Mouse (Mus musculus): Measurements from ENCODE around the gene Ntrk2. TPM values are rescaled to one million over a fixed set of nuclear protein-coding genes. Genes with fewer than 3 reads are reported as not detected.
A peak's percentile ranks its signal among the peaks of the same experiment; 100 is the strongest.

Gene Ntrk2
- polyA plus RNA-seq, 1 experiment from 2014 or later: 1.0 TPM

DNA sequence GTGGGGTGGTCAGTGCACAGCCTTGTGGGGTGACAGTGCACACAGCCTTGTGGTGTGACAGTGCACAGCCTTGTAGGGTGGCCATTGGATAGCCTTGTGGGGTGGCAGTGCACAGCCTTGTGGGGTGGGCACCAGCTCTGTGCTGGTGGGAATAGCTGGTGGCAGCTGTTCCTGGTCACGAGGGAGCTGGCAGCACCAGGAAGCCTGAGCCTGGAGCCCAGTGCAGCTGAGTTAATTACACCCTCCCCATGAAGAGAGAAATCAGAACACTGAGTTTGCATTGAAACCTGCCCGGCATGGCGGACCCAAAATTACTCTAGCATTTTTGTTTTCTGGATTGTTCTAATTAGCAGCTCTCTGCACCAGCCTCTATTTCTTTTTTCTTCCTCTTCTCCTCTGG, 259.3 kb downstream of the Ntrk2 start:
- DNase-seq (ENCODE audit: low spot score) (no peak), ATAC-seq (replicated peaks; ENCODE audit: low FRiP score, low TSS enrichment, low read depth) (no peak)
- no peak overlapping the region for H3K4me3 ChIP-seq (ENCODE audit: low read depth, low read length)
- H3K9ac ChIP-seq (ENCODE audit: low read length): no peak overlapping the region
- no peaks in the 10 kb centered on the region for H3K27me3 ChIP-seq (replicated peaks; ENCODE audit: control insufficient read depth, insufficient read depth, low read length)
- 86% methylated on average over 3 of the region's 3 CpGs for WGBS
- H3K36me3 ChIP-seq (ENCODE audit: control insufficient read depth, insufficient read depth, low read length): no peaks in the 10 kb centered on the region
- H3K9me3 ChIP-seq (ENCODE audit: control insufficient read depth, low read length): no peaks in the 10 kb centered on the region
- no peaks in the 10 kb centered on the region for H3K4me1 ChIP-seq (replicated peaks; ENCODE audit: control insufficient read depth, insufficient read depth, low read length)
- no peak overlapping the region for H3K4me2 ChIP-seq (ENCODE audit: low read length)
- no peak overlapping the region for H3K27ac ChIP-seq (ENCODE audit: low read depth)

DNA sequence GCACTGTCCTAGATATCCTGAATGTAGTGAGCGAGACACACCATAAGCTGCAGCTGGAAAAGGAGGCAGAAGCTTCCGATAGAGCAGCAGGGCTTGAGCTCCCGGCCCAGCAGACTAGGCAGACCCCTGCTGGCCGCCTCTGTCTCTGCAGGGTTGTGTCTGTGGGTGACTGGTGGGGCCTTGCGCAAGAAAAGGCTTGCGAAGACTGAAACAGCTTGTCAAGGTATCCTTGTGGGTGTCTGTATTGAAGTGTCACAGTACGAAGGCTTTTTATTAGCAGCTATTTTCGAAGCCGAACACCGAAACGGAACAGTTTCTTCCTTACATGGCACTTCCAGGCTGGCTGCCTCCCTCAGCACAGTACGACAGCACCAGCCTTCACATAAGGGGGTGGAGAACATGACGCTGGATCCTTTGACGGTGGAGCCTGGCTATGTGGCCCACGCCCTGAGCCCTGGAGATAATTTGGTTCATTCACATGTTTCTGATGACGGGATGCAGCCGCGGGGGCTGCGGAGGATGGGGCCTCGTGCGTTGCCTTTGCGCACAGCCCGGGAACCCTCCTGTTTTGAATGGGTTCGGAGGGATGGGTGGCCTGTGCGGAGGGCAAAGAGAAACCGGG, 267.4 kb downstream of the Ntrk2 start:
- WGBS: 27% methylated on average over 26 of the region's 26 CpGs
- Histone ChIP-seq H3K4me1 (replicated peaks; ENCODE audit: control insufficient read depth, insufficient read depth, low read length) (no peaks in the 10 kb centered on the region), H3K9ac (ENCODE audit: low read length) (no peak overlapping the region), H3K27me3 (replicated peaks; ENCODE audit: control insufficient read depth, insufficient read depth, low read length) (0 out of 2 replicates have a peak, but pooled peaks cover 7% of the 10 kb centered on the region), H3K4me2 (ENCODE audit: low read length) (peak overlapping the region; percentile 32; the same call in 1 of the 2 replicates), H3K36me3 (ENCODE audit: control insufficient read depth, insufficient read depth, low read length) (no peaks in the 10 kb centered on the region), H3K27ac (ENCODE audit: low read depth) (no peak overlapping the region), H3K9me3 (ENCODE audit: control insufficient read depth, low read length) (no peaks in the 10 kb centered on the region), H3K4me3 (ENCODE audit: low read depth, low read length) (peak overlapping the region; percentile 6; the same call in 1 of the 2 replicates)
- ATAC-seq (replicated peaks; ENCODE audit: low FRiP score, low TSS enrichment, low read depth) (peak; percentile 47; the same call in 1 of the 2 replicates), DNase-seq (ENCODE audit: low spot score) (peak; percentile 85)

DNA sequence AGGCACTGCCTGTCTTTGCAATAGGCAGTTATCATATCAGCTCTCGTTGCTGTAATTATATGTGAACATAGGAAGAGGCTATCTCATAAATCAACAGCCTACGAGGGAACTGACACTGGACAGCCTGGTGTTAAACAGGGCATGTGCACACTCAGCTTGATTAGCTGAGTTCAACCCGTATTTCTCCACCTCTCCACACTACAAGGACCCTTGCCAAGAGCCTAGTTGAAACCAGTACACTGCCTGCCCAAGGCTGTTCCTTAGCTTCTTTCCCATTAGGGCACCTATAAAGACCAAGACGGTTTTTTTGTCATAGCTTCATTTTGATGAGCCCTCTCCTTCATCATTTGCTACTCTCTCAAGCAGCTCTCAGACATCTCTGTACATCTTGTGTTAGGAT, 270.1 kb downstream of the Ntrk2 start:
- Histone ChIP-seq H3K4me2 (ENCODE audit: low read length) (no peak overlapping the region), H3K27me3 (replicated peaks; ENCODE audit: control insufficient read depth, insufficient read depth, low read length) (0 out of 2 replicates have a peak, but pooled peaks cover 7% of the 10 kb centered on the region), H3K4me3 (ENCODE audit: low read depth, low read length) (no peak overlapping the region), H3K9me3 (ENCODE audit: control insufficient read depth, low read length) (no peaks in the 10 kb centered on the region), H3K4me1 (replicated peaks; ENCODE audit: control insufficient read depth, insufficient read depth, low read length) (no peaks in the 10 kb centered on the region), H3K27ac (ENCODE audit: low read depth) (no peak overlapping the region), H3K36me3 (ENCODE audit: control insufficient read depth, insufficient read depth, low read length) (no peaks in the 10 kb centered on the region), H3K9ac (ENCODE audit: low read length) (no peak overlapping the region)
- 40% methylated on average over 4 of the region's 4 CpGs for WGBS
- DNase-seq (ENCODE audit: low spot score) (no peak), ATAC-seq (replicated peaks; ENCODE audit: low FRiP score, low TSS enrichment, low read depth) (no peak)

DNA sequence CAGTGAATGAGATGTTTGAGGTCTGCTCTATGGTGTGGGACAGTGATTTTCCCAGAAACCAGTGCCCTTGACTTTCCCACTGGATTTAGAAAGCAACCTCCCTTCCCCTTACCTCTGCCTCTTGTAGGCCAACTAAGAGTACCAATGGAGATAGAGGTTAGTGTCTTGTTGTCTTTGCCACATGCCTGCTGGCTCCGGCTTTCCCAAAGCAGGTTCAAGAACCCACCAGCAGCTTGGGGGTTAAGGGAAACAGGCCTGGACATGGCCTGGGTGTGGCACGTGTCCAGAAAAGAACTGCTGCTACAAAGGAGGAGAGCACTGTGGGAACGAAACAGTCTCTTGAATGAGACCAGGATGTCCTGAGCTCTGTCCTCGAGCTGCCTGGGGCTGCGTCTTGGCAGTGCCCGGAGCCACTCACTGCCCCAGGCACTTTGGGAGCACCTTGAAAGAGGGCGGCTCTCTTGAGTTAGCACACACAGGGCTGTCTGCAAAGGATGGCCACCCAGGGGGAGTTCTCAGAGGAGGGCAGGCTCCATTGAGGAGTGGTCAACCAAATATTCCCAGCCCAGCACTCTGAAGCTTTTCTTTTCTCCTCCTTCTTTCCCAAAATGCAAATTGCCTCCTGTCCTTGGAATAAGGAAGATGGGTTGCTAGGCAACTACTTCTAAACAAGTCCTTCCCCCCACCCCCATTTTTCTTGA, 273.5 kb downstream of the Ntrk2 start:
- 60% methylated on average over 7 of the region's 7 CpGs for WGBS
- no peak overlapping the region for H3K9ac ChIP-seq (ENCODE audit: low read length)
- H3K36me3 ChIP-seq (ENCODE audit: control insufficient read depth, insufficient read depth, low read length): no peaks in the 10 kb centered on the region
- ATAC-seq (replicated peaks; ENCODE audit: low FRiP score, low TSS enrichment, low read depth) (no peak), DNase-seq (ENCODE audit: low spot score) (no peak)
- H3K4me3 ChIP-seq (ENCODE audit: low read depth, low read length): no peak overlapping the region
- H3K4me1 ChIP-seq (replicated peaks; ENCODE audit: control insufficient read depth, insufficient read depth, low read length): no peaks in the 10 kb centered on the region
- H3K4me2 ChIP-seq (ENCODE audit: low read length): no peak overlapping the region
- H3K9me3 ChIP-seq (ENCODE audit: control insufficient read depth, low read length): no peaks in the 10 kb centered on the region
- no peak overlapping the region for H3K27ac ChIP-seq (ENCODE audit: low read depth)
- 0 out of 2 replicates have a peak, but pooled peaks cover 3% of the 10 kb centered on the region for H3K27me3 ChIP-seq (replicated peaks; ENCODE audit: control insufficient read depth, insufficient read depth, low read length)

DNA sequence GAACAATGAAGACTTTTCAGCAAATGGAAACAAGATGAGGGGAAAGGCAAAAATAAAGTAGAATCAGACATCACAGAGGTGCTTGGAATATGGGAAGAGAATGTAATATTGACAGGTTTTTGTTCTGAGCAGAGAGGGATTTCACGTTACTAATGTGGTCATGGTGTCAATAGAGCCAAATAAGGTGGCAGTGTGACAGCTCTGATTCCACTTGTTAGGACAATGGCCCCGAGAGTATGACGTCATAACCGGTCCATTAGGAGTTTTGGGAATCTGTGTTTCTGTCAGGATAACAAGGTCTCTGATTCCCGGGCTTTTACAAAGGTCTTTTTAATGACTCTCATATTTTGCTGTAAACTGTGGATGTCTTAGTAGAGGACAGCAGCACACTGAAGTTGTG, 274.1 kb downstream of the Ntrk2 start:
- Histone ChIP-seq H3K27ac (ENCODE audit: low read depth) (no peak overlapping the region), H3K27me3 (replicated peaks; ENCODE audit: control insufficient read depth, insufficient read depth, low read length) (no peaks in the 10 kb centered on the region), H3K9ac (ENCODE audit: low read length) (no peak overlapping the region), H3K4me2 (ENCODE audit: low read length) (no peak overlapping the region), H3K36me3 (ENCODE audit: control insufficient read depth, insufficient read depth, low read length) (no peaks in the 10 kb centered on the region), H3K4me3 (ENCODE audit: low read depth, low read length) (no peak overlapping the region), H3K4me1 (replicated peaks; ENCODE audit: control insufficient read depth, insufficient read depth, low read length) (no peaks in the 10 kb centered on the region), H3K9me3 (ENCODE audit: control insufficient read depth, low read length) (no peaks in the 10 kb centered on the region)
- no peak for ATAC-seq (replicated peaks; ENCODE audit: low FRiP score, low TSS enrichment, low read depth)
- 81% methylated on average over 5 of the region's 5 CpGs for WGBS
- no peak for DNase-seq (ENCODE audit: low spot score)

DNA sequence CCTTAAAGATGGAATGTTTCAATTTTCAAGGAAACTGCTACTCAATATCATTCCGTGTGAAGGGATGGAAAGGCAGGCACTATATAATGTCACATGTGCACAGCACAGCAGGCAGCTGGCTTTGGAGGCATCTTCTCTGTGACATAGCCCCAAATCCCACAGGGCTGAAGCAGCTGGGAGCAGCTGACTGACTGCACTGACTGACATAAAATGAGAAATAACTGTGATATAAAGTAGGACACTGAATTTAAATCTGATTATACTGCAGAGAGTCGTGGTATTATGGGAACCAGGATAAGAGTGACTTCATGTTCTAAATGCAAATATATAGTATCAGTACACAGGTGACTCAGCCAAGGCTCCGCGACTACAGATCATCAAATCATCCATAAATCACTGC, 282.6 kb downstream of the Ntrk2 start:
- H3K9ac ChIP-seq (ENCODE audit: low read length): no peak overlapping the region
- H3K27me3 ChIP-seq (replicated peaks; ENCODE audit: control insufficient read depth, insufficient read depth, low read length): no peaks in the 10 kb centered on the region
- no peak overlapping the region for H3K27ac ChIP-seq (ENCODE audit: low read depth)
- ATAC-seq (replicated peaks; ENCODE audit: low FRiP score, low TSS enrichment, low read depth): no peak
- no peaks in the 10 kb centered on the region for H3K9me3 ChIP-seq (ENCODE audit: control insufficient read depth, low read length)
- no peak overlapping the region for H3K4me2 ChIP-seq (ENCODE audit: low read length)
- 69% methylated on average over 4 of the region's 4 CpGs for WGBS
- DNase-seq (ENCODE audit: low spot score): no peak
- H3K4me3 ChIP-seq (ENCODE audit: low read depth, low read length): no peak overlapping the region
- H3K36me3 ChIP-seq (ENCODE audit: control insufficient read depth, insufficient read depth, low read length): no peaks in the 10 kb centered on the region
- no peaks in the 10 kb centered on the region for H3K4me1 ChIP-seq (replicated peaks; ENCODE audit: control insufficient read depth, insufficient read depth, low read length)

DNA sequence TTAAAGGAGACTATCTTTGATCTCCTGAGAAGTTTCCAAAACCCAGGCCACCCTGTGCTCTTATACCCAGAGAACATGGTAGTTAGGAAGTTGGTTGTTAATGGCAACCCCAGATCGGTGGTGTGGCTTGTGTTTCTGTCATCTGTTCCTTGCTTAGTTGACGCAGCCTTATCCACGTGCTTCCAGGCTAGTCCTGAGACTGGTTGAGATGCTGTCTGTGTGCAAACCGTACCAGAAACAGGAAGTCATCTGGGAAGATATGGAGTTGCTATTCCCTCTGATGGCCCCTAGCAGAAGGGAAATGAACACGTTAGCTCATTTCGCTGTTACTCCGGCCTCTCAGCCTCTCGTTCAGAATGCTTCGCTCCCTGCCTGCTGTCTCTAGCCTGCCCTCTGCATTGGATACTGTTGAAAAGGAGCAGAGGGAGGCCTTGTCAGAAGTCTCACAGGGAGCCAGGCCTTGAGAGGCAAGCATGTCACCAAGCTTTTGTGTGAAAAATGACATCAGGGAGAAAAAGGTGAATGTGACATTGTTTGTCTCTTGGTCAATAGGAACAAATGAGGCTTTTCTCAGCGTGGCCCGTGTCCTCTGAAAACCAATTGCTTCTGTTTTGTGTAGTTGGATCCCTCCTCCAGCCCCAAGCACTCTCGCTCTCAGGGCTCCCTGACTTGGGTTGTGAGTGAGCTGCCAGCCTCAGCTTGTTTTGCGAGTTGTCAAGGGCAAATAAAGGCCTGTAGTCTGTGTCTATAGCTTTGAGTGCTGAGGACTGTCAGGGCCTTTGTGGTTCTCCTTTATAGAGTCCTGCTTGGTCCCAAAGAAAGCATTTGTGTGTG, 285.0 kb downstream of the Ntrk2 start:
- no peak for ATAC-seq (replicated peaks; ENCODE audit: low FRiP score, low TSS enrichment, low read depth)
- 60% methylated on average over 13 of the region's 13 CpGs for WGBS

DNA sequence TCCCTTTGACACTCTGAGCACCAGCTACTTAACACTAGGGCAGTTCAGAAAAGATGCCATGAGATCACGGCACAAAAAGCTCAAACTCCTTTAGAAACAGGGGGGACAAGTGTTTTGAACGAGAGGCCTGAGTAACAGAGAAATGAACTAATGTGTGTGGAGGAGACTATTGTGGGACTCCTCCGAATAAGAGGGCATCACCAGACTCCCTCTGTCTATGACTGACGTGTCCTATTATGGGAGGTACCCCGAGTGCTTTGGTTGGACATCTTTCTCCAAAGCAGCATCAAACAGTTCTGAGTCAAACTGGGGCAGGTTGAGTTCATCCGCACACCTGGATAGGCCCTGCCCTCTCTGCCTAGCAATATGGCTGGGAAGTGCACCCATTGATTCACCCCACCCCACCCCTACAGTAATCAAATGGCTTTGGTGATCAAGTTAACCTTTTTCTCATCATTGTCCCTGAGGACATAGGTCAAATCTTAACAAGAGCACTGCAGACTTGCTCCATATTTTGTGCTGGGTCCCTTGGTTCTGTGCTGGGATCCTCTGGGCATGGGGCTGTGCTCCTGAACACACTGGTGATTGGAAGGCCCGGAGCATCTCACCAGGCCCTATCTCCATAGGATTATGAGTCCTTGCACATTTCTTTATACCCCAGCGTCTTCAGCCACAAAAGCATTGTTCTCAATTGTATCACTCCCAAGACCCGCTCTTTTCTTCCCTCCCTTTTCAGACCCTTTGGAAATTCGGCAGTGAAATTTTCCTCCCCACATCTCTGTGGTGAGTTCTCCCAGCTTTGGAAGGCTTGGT, 285.9 kb downstream of the Ntrk2 start:
- DNase-seq (ENCODE audit: low spot score) (no peak), ATAC-seq (replicated peaks; ENCODE audit: low FRiP score, low TSS enrichment, low read depth) (no peak)
- Histone ChIP-seq H3K4me1 (replicated peaks; ENCODE audit: control insufficient read depth, insufficient read depth, low read length) (peaks cover 6% of the 10 kb centered on the region; the same call in 1 of the 2 replicates), H3K4me2 (ENCODE audit: low read length) (no peak overlapping the region), H3K27me3 (replicated peaks; ENCODE audit: control insufficient read depth, insufficient read depth, low read length) (no peaks in the 10 kb centered on the region), H3K27ac (ENCODE audit: low read depth) (no peak overlapping the region), H3K36me3 (ENCODE audit: control insufficient read depth, insufficient read depth, low read length) (no peaks in the 10 kb centered on the region), H3K9ac (ENCODE audit: low read length) (no peak overlapping the region), H3K4me3 (ENCODE audit: low read depth, low read length) (no peak overlapping the region), H3K9me3 (ENCODE audit: control insufficient read depth, low read length) (no peaks in the 10 kb centered on the region)
- 73% methylated on average over 10 of the region's 10 CpGs for WGBS

More for the DNA sequence above, 285.0 kb downstream of the Ntrk2 start:
- no peak overlapping the region for H3K4me2 ChIP-seq (ENCODE audit: low read length)
- no peak for DNase-seq (ENCODE audit: low spot score)
- H3K36me3 ChIP-seq (ENCODE audit: control insufficient read depth, insufficient read depth, low read length): no peaks in the 10 kb centered on the region
- peaks cover 6% of the 10 kb centered on the region; the same call in 1 of the 2 replicates for H3K4me1 ChIP-seq (replicated peaks; ENCODE audit: control insufficient read depth, insufficient read depth, low read length)
- no peak overlapping the region for H3K27ac ChIP-seq (ENCODE audit: low read depth)
- no peak overlapping the region for H3K4me3 ChIP-seq (ENCODE audit: low read depth, low read length)
- no peaks in the 10 kb centered on the region for H3K9me3 ChIP-seq (ENCODE audit: control insufficient read depth, low read length)
- no peaks in the 10 kb centered on the region for H3K27me3 ChIP-seq (replicated peaks; ENCODE audit: control insufficient read depth, insufficient read depth, low read length)
- no peak overlapping the region for H3K9ac ChIP-seq (ENCODE audit: low read length)
